Mouse (Mus musculus) c-Kit-negative CD71-positive TER-119-positive erythroid progenitor cells, embryonic 14.5 days (primary cell): ENCODE data around the gene Irx3.

Experiments used
- DNase-seq: peaks from one replicate; pipeline ENCODE4 v3.0.0-alpha.2; 2013; ENCODE audit warnings: low read depth, low spot score

Gene Irx3

DNA sequence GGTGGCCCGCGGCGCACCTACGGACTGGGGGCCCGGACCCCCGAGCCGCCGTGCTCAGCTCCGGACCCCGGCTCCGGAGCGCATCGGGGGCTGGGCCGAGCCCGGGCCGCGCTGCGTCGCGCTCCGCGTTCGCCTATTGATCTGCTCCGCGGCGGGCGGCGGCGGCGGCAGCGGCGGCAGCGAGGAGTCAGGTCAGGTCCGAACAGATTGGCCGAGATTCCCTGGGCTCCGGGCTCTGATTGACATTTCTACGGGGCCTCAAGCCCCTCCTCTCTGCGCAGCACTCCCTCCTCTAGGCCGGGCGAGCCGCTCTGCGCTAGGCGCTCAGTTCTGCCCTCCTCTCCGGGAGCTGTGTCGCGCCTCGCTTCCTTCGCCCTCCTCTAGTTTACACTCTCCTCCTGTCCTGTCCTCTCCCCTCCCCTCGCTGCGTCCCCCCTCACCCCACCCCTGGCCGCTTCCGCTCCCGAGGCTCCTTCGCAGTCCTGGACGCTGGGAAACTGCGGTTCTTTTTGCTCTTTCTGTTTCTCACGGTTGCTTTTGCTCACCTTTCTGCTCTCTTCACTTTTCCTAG, 541 bp downstream of the Irx3 start:
- no peak for DNase-seq

DNA sequence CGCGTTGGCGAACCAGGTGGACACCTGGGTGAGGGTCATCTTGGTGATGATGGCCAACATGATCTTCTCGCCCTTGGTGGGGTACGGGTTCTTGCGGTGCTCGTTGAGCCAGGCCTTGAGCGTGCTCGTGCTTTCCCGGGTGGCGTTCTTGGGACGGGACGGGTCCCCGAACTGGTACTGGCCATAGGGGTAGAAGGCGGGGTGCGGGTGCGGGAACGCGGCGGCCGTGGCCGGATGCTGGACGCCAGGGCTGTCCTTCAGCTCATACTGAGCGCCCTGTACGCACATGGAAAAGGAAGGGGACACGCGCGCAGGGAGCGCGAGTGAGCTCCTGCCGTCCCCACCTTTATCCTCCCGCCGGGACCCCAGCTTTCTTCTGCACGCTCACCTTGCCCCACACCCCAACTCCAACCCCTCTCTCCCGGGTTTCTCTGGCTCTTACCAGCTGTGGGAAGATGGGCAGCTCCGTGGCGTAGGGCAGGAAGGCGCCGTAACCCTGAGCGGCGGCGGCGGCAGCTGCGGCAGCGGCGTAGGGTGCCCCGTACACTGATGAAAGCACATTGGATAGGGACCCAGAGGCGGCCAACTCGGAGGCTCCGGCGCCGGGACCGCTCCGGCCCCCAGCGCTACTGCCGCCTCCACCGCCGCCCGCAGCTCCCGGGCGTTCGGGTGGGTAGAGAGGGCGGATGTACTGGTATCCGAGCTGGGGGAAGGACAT, 1.2 kb downstream of the Irx3 start:
- DNase-seq, result no peak

DNA sequence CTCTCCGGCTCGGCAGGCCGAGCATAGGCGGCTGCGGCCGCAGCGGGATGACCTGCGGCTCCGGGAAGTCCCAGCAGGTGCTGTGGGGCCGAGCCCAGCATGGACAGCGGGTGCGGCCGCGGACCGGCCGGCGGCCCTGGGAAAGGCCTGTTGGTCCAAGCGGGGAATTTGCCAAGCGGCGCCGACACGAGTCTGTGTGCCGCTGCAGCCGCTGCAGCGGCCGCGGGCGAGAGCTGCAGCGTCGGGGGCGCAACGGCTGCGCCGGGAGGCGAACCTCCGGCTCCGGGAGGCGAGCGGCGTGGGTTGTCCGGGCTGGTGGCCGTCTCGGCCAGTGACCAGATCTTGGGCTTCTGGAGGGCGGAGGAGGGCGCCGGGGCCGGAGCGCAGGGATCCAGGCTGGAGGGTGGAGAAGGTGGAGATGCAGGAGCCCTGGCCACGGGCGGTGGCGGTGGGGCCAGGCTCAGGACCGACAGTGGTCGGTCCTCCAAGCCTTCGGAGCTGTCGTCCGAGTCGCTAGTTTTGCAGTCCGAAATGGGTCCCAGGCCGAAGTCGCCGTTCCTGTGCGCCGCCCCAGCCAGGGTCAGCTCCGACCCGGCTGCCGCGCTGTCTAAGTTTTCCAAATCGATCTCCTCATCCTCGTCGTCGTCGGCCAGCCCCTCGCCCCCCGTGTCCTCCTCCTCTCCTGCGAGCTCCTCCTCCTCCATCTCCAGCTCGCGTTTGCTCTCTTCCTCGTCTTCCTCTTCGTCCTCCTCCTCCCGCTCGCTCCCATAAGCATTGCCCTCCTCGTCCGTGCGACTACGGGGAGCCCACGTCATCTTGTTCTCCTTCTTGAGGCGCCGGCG, 2.0 kb downstream of the Irx3 start:
- DNase-seq, result no peak

DNA sequence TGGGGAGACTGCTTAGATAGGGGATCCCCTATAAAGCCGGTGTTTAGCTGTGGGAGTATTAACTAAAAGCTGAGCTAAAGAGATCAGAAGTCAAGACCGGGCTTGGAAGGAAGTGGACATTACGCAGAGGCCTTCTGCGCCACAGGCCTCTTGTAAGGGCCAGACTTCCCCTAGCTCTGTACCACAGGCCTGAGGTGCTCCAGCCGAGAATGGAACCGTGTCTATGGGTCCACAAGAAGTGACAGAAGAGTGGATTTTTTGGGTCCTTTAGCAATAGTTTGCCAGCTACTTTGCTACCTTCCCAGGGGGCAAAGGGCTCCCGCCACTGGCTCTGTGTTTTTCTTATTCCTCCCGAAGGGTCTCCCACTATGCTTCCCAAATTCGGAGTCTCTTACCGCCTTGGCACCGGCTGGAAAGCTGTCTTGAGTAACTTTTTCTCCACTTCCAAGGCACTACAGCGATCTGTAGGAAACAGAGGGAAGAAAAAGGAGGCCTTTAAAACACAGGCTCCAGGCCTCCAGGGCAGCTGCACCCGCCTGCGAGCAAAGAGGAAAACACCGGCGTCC, 2.8 kb downstream of the Irx3 start:
- DNase-seq, result no peak

DNA sequence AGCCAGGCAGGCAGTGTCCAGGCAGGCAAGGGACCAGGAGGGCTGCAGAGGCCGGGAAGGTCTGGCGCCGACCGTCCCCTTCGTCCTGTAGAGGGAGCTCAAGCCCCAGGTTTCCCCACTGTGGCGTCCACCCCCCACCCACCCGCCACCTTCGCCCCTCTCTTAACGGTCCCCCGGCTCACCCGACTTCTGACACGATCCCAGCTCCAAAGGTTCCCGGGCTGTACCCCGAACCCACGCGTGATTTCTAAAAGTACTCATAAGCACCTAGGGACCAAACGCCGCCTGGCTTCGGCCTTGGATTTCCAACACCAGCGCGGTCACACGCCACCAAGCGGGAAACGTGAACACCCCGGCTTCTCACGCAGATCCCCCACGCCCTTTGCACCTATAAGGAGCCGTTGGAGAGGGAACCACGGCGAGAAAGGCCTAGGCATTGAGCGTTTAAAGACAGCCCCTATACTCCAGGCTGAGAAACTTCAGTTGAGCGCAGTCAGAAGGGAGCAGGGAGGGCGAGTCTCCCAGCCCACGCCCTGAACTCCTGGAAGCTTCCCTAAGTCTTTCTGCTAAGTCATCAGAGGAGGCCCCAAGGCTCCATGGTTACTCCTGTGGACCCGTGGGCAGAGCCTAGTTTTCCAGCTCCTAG, 4.1 kb downstream of the Irx3 start:
- DNase-seq, result no peak

DNA sequence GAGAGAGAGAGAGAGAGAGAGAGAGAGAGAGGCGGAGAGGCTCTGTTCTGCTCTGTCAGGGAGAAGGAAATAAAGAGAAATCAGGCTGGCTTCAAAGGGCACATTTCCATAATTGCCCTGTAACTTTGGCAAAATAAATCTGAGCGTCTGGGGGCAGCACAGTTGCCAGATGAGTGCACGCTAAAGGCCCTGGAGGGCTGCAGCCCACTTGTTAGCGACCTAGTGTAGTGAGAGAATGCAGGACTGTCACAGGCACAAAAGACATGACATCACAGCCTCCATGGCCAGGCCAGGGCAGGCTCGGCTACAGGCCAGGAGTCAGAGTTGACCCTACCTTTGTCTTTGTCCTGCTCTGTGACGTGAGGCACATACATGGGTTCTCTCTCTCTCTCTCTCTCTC, 8.0 kb downstream of the Irx3 start:
- DNase-seq, result no peak

DNA sequence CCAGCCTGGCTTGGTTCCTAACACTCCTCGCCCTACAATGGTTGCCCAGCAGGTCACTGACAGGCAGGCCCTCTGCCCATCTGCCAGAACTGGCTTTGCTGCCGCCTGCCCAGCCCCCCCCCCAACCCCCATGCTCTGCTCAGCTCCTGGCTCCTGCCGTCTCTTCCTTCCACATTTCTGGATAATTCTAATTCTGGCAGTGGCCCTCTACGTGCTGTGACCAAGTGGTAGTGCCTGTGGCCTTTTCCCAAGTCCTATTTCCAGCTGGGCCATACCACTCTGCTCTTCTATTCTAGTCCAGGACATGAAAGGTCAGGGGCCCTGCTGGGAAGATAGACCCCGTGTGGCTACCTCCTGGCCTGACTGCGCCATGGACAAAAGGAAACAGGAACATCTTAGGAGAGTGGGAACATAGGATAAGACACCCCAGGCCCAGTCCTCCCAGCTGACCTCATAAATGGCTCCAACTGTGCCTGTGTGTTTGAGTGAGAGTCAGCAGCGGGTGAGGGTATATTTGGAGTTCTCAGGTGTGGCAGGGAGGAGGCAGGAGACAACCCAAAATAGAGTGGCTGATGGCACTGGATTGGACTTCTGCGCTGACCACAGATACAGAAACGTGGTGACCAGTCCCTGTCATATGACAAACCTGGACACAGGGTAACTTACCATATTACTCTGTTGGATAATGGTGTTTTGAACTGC, 14.5 kb downstream of the Irx3 start:
- DNase-seq, result no peak

DNA sequence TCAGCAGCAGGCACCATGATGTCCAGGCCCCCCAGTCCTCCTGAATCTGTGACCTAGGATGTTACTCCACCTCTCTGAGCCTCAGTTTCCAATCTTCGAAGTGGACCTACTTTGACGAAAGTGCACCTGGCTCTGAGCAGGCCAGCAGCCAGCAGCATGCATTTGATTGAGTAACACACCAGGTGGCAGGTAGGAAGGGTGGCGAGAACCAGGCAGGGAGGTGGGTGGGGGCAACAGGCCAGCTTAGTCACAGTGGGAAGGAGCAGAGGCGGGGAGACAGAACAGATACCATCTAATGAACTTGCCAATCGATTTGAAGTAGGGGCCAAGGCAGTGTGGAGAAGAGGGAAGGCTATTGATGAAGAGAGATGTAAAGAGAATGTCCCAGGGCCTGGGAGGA, 18.9 kb downstream of the Irx3 start:
- no peak for DNase-seq

DNA sequence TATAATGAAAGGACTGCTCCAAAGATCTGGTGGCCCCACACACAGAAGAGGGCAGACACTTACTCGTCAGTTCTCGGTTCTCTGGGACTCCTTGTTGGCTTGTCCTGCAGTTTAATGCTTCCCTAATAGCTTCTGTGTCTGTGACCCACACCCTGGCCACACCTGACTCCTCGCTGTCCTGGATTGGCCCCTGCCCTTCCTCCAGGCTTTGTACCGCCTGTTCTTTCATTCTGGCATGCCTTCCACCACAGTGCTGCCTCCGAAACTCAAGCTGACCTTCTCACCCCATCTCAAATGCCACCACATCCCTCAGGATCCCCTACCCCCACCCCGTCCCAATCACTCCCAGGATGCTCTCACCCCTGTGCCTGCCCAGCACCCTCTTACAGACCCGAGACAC, 19.7 kb downstream of the Irx3 start:
- DNase-seq, result no peak

DNA sequence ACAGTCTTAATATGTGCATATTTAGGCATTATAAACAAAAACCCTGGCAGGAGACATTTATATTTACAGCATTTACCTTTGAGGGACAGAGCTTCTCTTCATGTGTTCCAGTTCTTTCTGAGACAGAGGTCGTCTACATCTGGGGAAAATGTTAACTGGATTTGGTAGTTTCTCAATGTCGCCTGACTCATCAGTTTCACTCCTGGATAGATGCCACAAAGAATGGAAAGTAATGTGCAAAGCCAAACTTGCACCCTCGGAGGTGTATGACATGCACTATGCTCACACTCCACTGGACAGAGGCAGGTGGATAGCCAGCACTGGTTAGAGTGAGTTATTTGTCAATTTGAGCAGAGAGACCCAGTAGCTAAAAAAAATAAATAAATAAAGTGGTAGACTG, 21.2 kb downstream of the Irx3 start:
- DNase-seq, result no peak

DNA sequence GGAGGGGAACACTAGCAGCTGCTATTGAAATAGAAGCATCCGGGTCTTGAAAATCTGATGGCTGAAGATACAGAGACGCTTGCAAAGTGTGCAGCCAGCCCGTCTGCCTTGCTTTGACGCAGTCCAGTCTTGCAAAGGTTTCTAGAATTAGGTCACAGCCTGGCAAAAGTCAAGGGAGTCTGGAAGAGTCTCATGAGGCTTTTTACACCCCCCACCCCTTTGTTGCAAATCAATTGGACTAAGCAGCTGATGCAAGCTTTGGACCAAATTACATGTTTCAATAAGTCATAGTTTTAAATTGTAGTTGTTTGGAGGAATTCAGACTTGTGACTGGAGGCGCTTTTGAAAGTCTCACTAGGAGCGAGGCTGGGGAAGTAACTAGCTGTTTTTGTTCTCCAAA, 33.0 kb downstream of the Irx3 start:
- no peak for DNase-seq

DNA sequence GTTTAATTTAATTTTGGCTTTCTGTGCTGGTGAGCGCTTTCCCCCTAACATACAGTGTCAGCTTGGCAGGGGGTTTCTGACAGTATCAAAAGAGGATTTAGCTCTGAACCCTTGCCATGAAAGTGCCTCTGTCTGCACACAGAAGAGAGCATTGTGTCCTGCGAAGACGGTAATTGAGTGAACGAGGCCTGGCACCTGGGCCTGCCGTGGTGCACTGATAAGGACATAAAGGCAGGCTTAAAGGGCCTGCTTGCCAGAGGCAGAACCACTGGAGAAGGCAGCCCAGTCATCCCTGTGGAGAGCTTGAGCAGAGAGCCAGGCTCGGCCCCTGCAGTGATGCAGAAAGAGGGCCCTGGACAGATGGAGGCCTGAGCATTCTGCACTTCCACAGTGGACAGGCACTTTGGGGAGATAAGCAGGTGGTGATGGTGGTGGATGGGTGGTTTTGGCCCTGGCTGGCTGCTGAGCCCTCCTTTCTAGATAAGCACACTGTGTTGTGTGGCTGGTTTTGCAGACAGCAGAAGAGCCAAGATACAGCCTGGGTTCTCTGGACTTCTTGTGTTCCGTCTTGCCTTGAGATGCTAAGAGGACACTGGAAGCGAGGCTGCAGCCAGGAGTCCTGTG, 36.3 kb downstream of the Irx3 start:
- no peak for DNase-seq

DNA sequence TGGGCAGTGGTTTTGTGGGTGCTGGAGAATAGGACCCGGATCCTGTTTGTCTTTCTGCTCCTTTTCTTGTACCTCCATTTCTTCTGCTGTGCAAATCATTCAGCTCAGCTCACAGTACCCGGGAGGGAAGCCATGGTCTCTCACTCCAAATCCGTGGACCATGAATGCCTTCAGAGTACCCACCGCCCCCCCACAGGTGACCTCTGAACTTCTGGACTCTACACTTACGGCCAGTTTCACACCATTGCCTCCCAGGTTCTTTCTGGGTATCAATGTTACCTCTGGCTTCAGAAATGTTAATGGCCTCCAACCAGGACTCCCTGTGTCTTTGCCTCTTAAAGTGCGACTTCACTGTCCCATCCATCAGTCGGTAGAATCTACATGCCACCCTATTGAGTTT, 46.3 kb downstream of the Irx3 start:
- no peak for DNase-seq

DNA sequence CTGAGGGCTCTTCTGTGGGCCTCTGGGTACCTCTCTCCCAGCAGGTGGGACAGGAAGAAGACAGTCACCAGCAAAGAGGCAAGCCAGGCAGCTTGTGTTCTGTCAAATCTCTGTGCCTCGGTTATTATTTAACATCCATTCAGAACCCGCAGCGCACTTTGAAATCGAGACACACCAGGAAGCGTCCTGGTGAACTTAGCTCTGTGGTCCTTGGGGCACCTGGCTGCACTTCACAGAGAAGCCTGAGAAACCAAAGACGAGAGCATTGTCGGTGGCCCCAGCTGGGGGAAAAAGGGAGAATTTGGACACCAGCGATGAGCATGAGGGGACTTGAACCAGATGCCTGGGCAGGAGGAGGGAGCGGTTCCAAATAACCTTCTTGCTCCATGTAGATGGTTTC, 46.8 kb downstream of the Irx3 start:
- DNase-seq, result no peak

DNA sequence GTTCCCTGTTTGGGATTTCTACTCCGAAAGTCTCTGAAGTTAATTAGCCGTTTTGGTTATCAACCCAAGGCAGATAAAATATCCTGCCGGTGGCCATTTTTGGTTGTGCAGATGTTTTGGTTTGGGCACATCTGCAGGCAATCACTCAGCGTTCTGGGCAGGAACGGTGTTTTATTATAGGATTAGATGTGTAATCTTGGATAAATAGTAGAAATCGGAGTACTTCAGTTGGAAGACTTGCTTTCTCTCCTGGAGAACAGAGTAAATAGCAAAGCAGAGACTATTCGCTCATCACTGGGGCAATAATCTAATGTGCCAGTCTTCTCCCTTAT, 51.1 kb downstream of the Irx3 start:
- no peak for DNase-seq

DNA sequence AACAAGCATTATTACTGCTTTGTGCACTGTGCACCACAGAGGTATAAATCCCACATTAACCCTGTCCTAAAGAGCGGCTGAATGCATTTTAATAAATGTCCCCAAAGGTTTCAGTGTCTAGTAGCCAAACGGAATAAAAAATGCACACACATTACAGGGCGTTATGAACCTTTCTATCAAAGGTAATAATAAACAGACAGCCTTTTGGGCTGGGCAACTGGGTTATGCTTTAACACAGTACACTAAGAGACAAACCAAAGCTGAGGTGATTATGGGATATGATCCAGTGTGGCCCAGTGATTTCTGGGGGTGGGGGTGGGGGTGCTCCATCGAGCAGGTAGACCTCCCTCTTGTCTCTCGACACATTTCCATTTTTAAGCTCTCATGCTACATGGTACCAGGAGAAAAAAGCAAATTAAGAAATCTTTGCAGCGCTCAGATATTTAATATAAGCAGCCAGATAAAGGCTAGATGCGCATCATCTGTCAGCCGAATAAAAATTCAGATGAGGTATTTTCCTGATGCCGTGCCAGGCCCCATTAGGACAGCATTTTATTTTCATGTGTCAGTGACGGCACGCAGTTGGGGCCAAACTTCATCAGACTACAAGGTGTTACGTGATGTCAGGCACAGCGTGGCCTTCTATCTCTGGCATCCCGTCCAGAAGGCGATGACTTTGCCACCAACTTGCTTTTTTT, 51.6 kb downstream of the Irx3 start:
- DNase-seq, result no peak

DNA sequence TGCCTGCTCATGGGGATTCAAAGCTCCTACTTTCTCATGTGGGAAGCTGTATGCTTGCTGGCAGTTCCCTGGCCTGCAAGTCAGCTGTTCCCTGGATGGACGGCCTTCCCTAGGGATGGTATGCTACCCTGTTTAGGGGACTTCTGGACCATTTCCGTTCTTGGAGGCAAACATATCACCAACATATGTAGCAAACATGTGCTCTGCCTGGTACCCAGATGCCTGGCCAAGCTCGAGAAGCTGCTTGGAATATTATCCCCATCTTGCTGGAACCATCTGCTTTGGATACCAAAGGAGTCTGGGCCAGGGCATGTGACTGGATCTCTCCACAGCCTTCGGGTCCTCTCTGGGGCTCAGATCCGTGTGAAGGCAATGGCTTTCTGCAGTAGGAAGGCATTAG, 52.5 kb downstream of the Irx3 start:
- DNase-seq, result no peak
